In the genomic region with DNA sequence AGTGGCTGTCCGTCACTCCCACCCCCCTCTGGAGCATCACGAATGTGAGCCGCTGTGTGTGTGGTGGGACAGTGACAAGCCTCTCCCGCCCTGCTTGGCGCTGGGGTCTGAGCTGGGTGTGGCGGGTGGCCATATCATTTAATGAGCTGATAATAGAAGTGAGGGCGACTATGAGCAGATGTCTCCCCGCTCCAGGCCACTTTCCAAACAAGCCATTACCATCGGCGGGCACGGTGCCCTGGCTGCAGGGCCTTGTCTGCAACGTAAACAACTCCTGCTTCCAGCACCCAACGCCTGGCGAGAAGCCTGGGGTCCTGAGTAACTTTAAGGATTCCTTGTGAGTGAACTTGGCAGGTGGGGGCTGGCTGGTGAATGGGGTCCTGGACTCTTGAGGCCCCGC, we compare ENCODE assay signal across 8 mouse cellular contexts. TPM values are rescaled to one million over a fixed set of nuclear protein-coding genes. Genes with fewer than 3 reads are reported as not detected.
A peak's percentile ranks its signal among the peaks of the same experiment; 100 is the strongest.
DNase-seq lines count a peak whose midpoint lies in the region; ATAC-seq and TF ChIP-seq lines count a peak whose summit lies in the region.

No protein-coding gene starts in this region.

- WGBS in hindbrain, embryonic 16.5 days, result 5% methylated on average over 15 of the region's 15 CpGs
- 4% methylated on average over 15 of the region's 15 CpGs for WGBS in midbrain, embryonic 14.5 days

- peaks cover 14% of the 10 kb centered on the region; the same call in 1 of the 2 replicates for H3K36me3 ChIP-seq in ES-E14 (ENCODE audit: control insufficient read depth, insufficient read depth, low read length, poor library complexity, severe bottlenecking)
- peaks cover 52% of the 10 kb centered on the region for H3K36me3 ChIP-seq in erythroblast, embryonic 14.5 days (ENCODE audit: control insufficient read depth)
- no peaks in the 10 kb centered on the region for H3K36me3 ChIP-seq in hindbrain, embryonic 16.5 days (ENCODE audit: control insufficient read depth, insufficient read depth, low read length)
- no peaks in the 10 kb centered on the region for H3K36me3 ChIP-seq in midbrain, embryonic 14.5 days (ENCODE audit: control insufficient read depth, insufficient read depth, low read length)

- in situ Hi-C loops in ES-E14 (cut with MboI; ENCODE audit: low sequenced_read_pairs in 2 of 2, unreplicated experiment in 2 of 2), result loop anchor here in 1 of 2 experiments (25.0 kb wide), 1 partner anchor 114 kb away; a partner anchor contains a TSS

- H3K4me1 ChIP-seq in ES-E14 (ENCODE audit: control insufficient read depth in 2 of 2, insufficient read depth in 2 of 2, low read length in 2 of 2, poor library complexity in 1 of 2), result peaks cover 0 to 12% of the 10 kb centered on the region in 2 experiments; a peak in 2 of 4 replicates
- H3K4me1 ChIP-seq in erythroblast, embryonic 14.5 days (ENCODE audit: control insufficient read depth), result peaks cover 82% of the 10 kb centered on the region
- peaks cover 18% of the 10 kb centered on the region for H3K4me1 ChIP-seq in hindbrain, embryonic 16.5 days (ENCODE audit: control insufficient read depth, insufficient read depth, low read depth, low read length)
- H3K4me1 ChIP-seq in midbrain, embryonic 14.5 days (ENCODE audit: control insufficient read depth, insufficient read depth, low read length), result peaks cover 12% of the 10 kb centered on the region

- H3K4me2 ChIP-seq in hindbrain, embryonic 16.5 days (ENCODE audit: low read length), result peak overlapping the region; percentile 88
- peak overlapping the region; percentile 71 for H3K4me2 ChIP-seq in midbrain, embryonic 14.5 days (ENCODE audit: low read length)

- peak overlapping the region; percentile 21; the same call in 1 of the 2 replicates for H3K9ac ChIP-seq in ES-E14 (ENCODE audit: insufficient read depth, low read depth, low read length, poor library complexity, severe bottlenecking)
- peak overlapping the region; percentile 66 for H3K9ac ChIP-seq in hindbrain, embryonic 16.5 days (ENCODE audit: low read depth, low read length)
- peak overlapping the region; percentile 45 for H3K9ac ChIP-seq in midbrain, embryonic 14.5 days (replicated peaks; ENCODE audit: low read length)

- H3K4me3 ChIP-seq in ES-E14 (ENCODE audit: insufficient read depth in 1 of 2, low read depth in 1 of 2, low read length in 2 of 2, poor library complexity in 1 of 2, severe bottlenecking in 1 of 2), result peak overlapping the region; percentile 79 to 94; a peak in 3 of 4 replicates
- peak overlapping the region; percentile 84 for H3K4me3 ChIP-seq in erythroblast, embryonic 14.5 days (replicated peaks)
- peak overlapping the region; percentile 53 for H3K4me3 ChIP-seq in hindbrain, embryonic 16.5 days (ENCODE audit: low read length)
- peak overlapping the region; percentile 39 for H3K4me3 ChIP-seq in midbrain, embryonic 14.5 days (replicated peaks; ENCODE audit: low read depth, low read length)

- no peaks in the 10 kb centered on the region; the same call in 1 of the 2 replicates for H3K27me3 ChIP-seq in erythroblast, embryonic 14.5 days (ENCODE audit: control insufficient read depth)
- peaks cover 3% of the 10 kb centered on the region for H3K27me3 ChIP-seq in hindbrain, embryonic 16.5 days (replicated peaks; ENCODE audit: control insufficient read depth, insufficient read depth, low read length)
- peaks cover 16% of the 10 kb centered on the region for H3K27me3 ChIP-seq in midbrain, embryonic 14.5 days (ENCODE audit: control insufficient read depth, insufficient read depth, low read length)

- peak; percentile 12; the same call in 1 of the 2 replicates for ATAC-seq in hindbrain, embryonic 16.5 days
- ATAC-seq in midbrain, embryonic 14.5 days (ENCODE audit: low FRiP score, low TSS enrichment), result peak; percentile 3; the same call in 1 of the 2 replicates
- no peak for ATAC-seq in activated CD4-positive, CD25-positive, alpha-beta regulatory T cell, adult 4 months

- H3K27ac ChIP-seq in ES-E14 (ENCODE audit: insufficient read depth, low read depth, low read length, poor library complexity, severe bottlenecking), result no peak overlapping the region
- peak overlapping the region; percentile 54; the same call in 1 of the 2 replicates for H3K27ac ChIP-seq in hindbrain, embryonic 16.5 days (ENCODE audit: low read depth, low read length)
- peak overlapping the region; percentile 57; the same call in 1 of the 2 replicates for H3K27ac ChIP-seq in midbrain, embryonic 14.5 days (replicated peaks; ENCODE audit: low read depth, low read length)

- H3K9me3 ChIP-seq in ES-E14 (ENCODE audit: control insufficient read depth, insufficient read depth, low read depth, low read length), result no peaks in the 10 kb centered on the region
- H3K9me3 ChIP-seq in erythroblast, embryonic 14.5 days (ENCODE audit: control insufficient read depth, low read length), result no peaks in the 10 kb centered on the region
- H3K9me3 ChIP-seq in hindbrain, embryonic 16.5 days (ENCODE audit: control insufficient read depth, low read length), result no peaks in the 10 kb centered on the region
- no peaks in the 10 kb centered on the region for H3K9me3 ChIP-seq in midbrain, embryonic 14.5 days (ENCODE audit: control insufficient read depth, low read length)

- DNase-seq in adrenal gland, postnatal 14 days, result peak; percentile 48
- no peak for DNase-seq in adrenal gland, postnatal 4 days (ENCODE audit: low spot score in 2 of 2)
- DNase-seq in ES-E14 (ENCODE audit: low read depth, low spot score) (no peak), adipocyte (ENCODE audit: low spot score) (no peak)
- DNase-seq in midbrain, embryonic 14.5 days, result peak; percentile 57

TF ChIP-seq in ES-E14, 5 proteins besides CTCF, POLR2A, EP300 and RAD21:
- TF ChIP-seq CHD2 (IDR thresholded peaks at IDR 0.05; ENCODE audit: low read depth, low read length) (no peak), MAFK (IDR thresholded peaks at IDR 0.05; ENCODE audit: insufficient read depth, low read depth, low read length) (no peak), ZC3H11A (IDR thresholded peaks at IDR 0.05; ENCODE audit: borderline replicate concordance, low read depth, low read length) (no peak), ZNF384 (IDR thresholded peaks at IDR 0.05; ENCODE audit: low read depth, low read length) (no peak), HCFC1 (IDR thresholded peaks at IDR 0.05; ENCODE audit: borderline replicate concordance, insufficient read depth, low read length) (no peak)

RNA-seq across cellular contexts. Expression of a gene that starts 1.5 kb away (rescaled TPM):
- 18.7 and 20.7 TPM in 2 replicates for total RNA-seq in adrenal gland, postnatal 14 days (2021)
- total RNA-seq in adrenal gland, postnatal 4 days (2021), result 10 to 100 TPM; 21.9 to 23.0 TPM
- 8.8 and 18.9 TPM in 2 replicates for total RNA-seq in ES-E14 (2012; rRNA removed)
- polyA plus RNA-seq in erythroblast, embryonic 14.5 days (2012), result 7.6 and 7.9 TPM in 2 replicates
- polyA plus RNA-seq in hindbrain, embryonic 16.5 days (2015; fragmentation: Nextera tagmentation; extraction: Ambion mirVana), result 4.2 and 5.1 TPM in 2 replicates
- polyA plus RNA-seq in midbrain, embryonic 14.5 days (2014; fragmentation: Nextera tagmentation; extraction: Ambion mirVana), result 3.7 and 4.1 TPM in 2 replicates
- 10 to 100 TPM; 13.2 to 17.0 TPM for polyA plus RNA-seq in activated CD4-positive, CD25-positive, alpha-beta regulatory T cell, adult 4 months (2017; shearing (Covaris generic))

RNA-seq across cellular contexts. Expression of a gene that starts 9.4 kb away (rescaled TPM):
- 40.2 and 55.9 TPM in 2 replicates for total RNA-seq in adrenal gland, postnatal 14 days (2021)
- total RNA-seq in adrenal gland, postnatal 4 days (2021), result 10 to 100 TPM; 40.9 to 48.7 TPM
- total RNA-seq in ES-E14 (2012; rRNA removed), result 94.1 and 159 TPM in 2 replicates
- polyA plus RNA-seq in erythroblast, embryonic 14.5 days (2012), result 0.59 and 0.74 TPM in 2 replicates
- 30.5 and 38.9 TPM in 2 replicates for polyA plus RNA-seq in hindbrain, embryonic 16.5 days (2015; fragmentation: Nextera tagmentation; extraction: Ambion mirVana)
- 10.9 and 35.0 TPM in 2 replicates for polyA plus RNA-seq in midbrain, embryonic 14.5 days (2014; fragmentation: Nextera tagmentation; extraction: Ambion mirVana)
- polyA plus RNA-seq in activated CD4-positive, CD25-positive, alpha-beta regulatory T cell, adult 4 months (2017; shearing (Covaris generic)), result 100 to 1,000 TPM; 828 to 877 TPM

RNA-seq across cellular contexts. Expression of a gene that starts 13.7 kb away (rescaled TPM):
- 141 and 157 TPM in 2 replicates for total RNA-seq in adrenal gland, postnatal 14 days (2021)
- total RNA-seq in adrenal gland, postnatal 4 days (2021), result 100 to 1,000 TPM; 146 to 147 TPM
- 127 and 220 TPM in 2 replicates for total RNA-seq in ES-E14 (2012; rRNA removed)
- polyA plus RNA-seq in erythroblast, embryonic 14.5 days (2012), result 47.6 and 49.5 TPM in 2 replicates
- 11.7 and 17.4 TPM in 2 replicates for polyA plus RNA-seq in hindbrain, embryonic 16.5 days (2015; fragmentation: Nextera tagmentation; extraction: Ambion mirVana)
- polyA plus RNA-seq in midbrain, embryonic 14.5 days (2014; fragmentation: Nextera tagmentation; extraction: Ambion mirVana), result 20.7 and 28.4 TPM in 2 replicates
- polyA plus RNA-seq in activated CD4-positive, CD25-positive, alpha-beta regulatory T cell, adult 4 months (2017; shearing (Covaris generic)), result 1 to 10 TPM; 1.9 to 3.8 TPM

RNA-seq across cellular contexts. Expression of a gene that starts 18.6 kb away (rescaled TPM):
- 6.3 and 27.9 TPM in 2 replicates for total RNA-seq in adrenal gland, postnatal 14 days (2021)
- 1 to 10 TPM; 7.1 to 8.5 TPM for total RNA-seq in adrenal gland, postnatal 4 days (2021)
- 17.0 and 20.9 TPM in 2 replicates for total RNA-seq in ES-E14 (2012; rRNA removed)
- 1.5 and 1.7 TPM in 2 replicates for polyA plus RNA-seq in erythroblast, embryonic 14.5 days (2012)
- 1.7 and 2.2 TPM in 2 replicates for polyA plus RNA-seq in hindbrain, embryonic 16.5 days (2015; fragmentation: Nextera tagmentation; extraction: Ambion mirVana)
- polyA plus RNA-seq in midbrain, embryonic 14.5 days (2014; fragmentation: Nextera tagmentation; extraction: Ambion mirVana), result 0.39 and 1.4 TPM in 2 replicates
- polyA plus RNA-seq in activated CD4-positive, CD25-positive, alpha-beta regulatory T cell, adult 4 months (2017; shearing (Covaris generic)), result 100 to 1,000 TPM; 196 to 326 TPM

RNA-seq across cellular contexts. Expression of a gene that starts 27.3 kb away (rescaled TPM):
- total RNA-seq in adrenal gland, postnatal 14 days (2021), result not detected in 2 replicates
- total RNA-seq in adrenal gland, postnatal 4 days (2021), result under 1 TPM; 0.25 to 0.39 TPM
- 0.36 and 0.74 TPM in 2 replicates for total RNA-seq in ES-E14 (2012; rRNA removed)
- polyA plus RNA-seq in erythroblast, embryonic 14.5 days (2012), result 0.01 TPM in 1 of 2 replicates, not detected in the other
- polyA plus RNA-seq in hindbrain, embryonic 16.5 days (2015; fragmentation: Nextera tagmentation; extraction: Ambion mirVana), result 0.45 and 0.46 TPM in 2 replicates
- 0.39 and 0.53 TPM in 2 replicates for polyA plus RNA-seq in midbrain, embryonic 14.5 days (2014; fragmentation: Nextera tagmentation; extraction: Ambion mirVana)
- polyA plus RNA-seq in activated CD4-positive, CD25-positive, alpha-beta regulatory T cell, adult 4 months (2017; shearing (Covaris generic)), result not detected

Comparison
In these comparisons a context has a peak if more than half of its experiments do, and no peak if none do; other contexts are left out.
1. DNase-seq: peak in adrenal gland, postnatal 14 days (single experiment) and midbrain, embryonic 14.5 days (single experiment); none in adrenal gland, postnatal 4 days (0 of 2), ES-E14 (single experiment) and adipocyte (single experiment).
2. RNA of a gene that starts 9.4 kb away (polyA plus RNA-seq): 828 to 877 TPM in activated CD4-positive, CD25-positive, alpha-beta regulatory T cell, adult 4 months; 10.9 to 35.0 TPM in midbrain, embryonic 14.5 days, 30.5 to 38.9 TPM in hindbrain, embryonic 16.5 days and 0.59 to 0.74 TPM in erythroblast, embryonic 14.5 days; every median in the first group is over 10 times any median in the second.
3. Peak in every context shown above with its lines, with median percentiles within 50 percentile points of each other: H3K4me3 ChIP-seq and H3K9ac ChIP-seq.